Mouse (Mus musculus) MEL (cell line): Measurements from ENCODE around the gene Pik3cg. TPM values are rescaled to one million over a fixed set of nuclear protein-coding genes. Genes with fewer than 3 reads are reported as not detected.

ENCODE experiments used
- DNase-seq: peaks from one replicate; pipeline ENCODE4 v3.0.0; 2011; ENCODE audit warnings: low read depth, low spot score
- H3K27ac ChIP-seq: 2 replicates; pipeline ENCODE4 v1.5.1; 2012; ENCODE audit warnings: low read depth, mild to moderate bottlenecking, control low read depth, low read length, moderate library complexity; ENCODE audit not compliant: control insufficient read depth
- H3K27me3 ChIP-seq, 2 experiments: fragments of 150-350 bp in 1 of 2; sonication (generic) in 1 of 2; 2 replicates each; pipeline ENCODE4 v1.6.1; 2012; ENCODE audit warnings: low read length in 2 of 2, mild to moderate bottlenecking in 2 of 2, improper control_type of control experiment in 1 of 2, moderate library complexity in 1 of 2; ENCODE audit not compliant: insufficient read depth in 2 of 2, control insufficient read depth in 1 of 2
- H3K36me3 ChIP-seq, 2 experiments: 2 replicates each; pipeline ENCODE4 v1.6.1; 2012 to 2014; ENCODE audit warnings: low read length in 2 of 2, improper control_type of control experiment in 1 of 2, inconsistent platforms in 1 of 2, mild to moderate bottlenecking in 1 of 2; ENCODE audit not compliant: insufficient read depth in 2 of 2, control insufficient read depth in 1 of 2
- H3K4me1 ChIP-seq, 2 experiments: fragments of 150-350 bp in 1 of 2; sonication (generic) in 1 of 2; 2 replicates each; pipeline ENCODE4 v1.6.1; 2012; ENCODE audit warnings: low read length in 2 of 2, improper control_type of control experiment in 1 of 2, mild to moderate bottlenecking in 1 of 2; ENCODE audit not compliant: insufficient read depth in 2 of 2, control insufficient read depth in 1 of 2
- H3K4me3 ChIP-seq, 2 experiments: fragments of 150-350 bp in 1 of 2; sonication (generic) in 1 of 2; 2 replicates each; pipeline ENCODE4 v1.5.1; 2012; ENCODE audit warnings: low read depth in 2 of 2, low read length in 2 of 2, mild to moderate bottlenecking in 2 of 2, moderate library complexity in 2 of 2, control low read depth in 1 of 2, improper control_type of control experiment in 1 of 2; ENCODE audit not compliant: control insufficient read depth in 1 of 2, insufficient read depth in 1 of 2
- H3K79me2 ChIP-seq: 2 replicates; pipeline ENCODE4 v1.6.1; 2012; ENCODE audit warnings: mild to moderate bottlenecking, low read length, moderate library complexity; ENCODE audit not compliant: control insufficient read depth, poor library complexity, insufficient read depth
- H3K9ac ChIP-seq: 2 replicates; pipeline ENCODE4 v1.6.1; 2012; ENCODE audit warnings: low read depth, mild to moderate bottlenecking, control low read depth, low read length, moderate library complexity; ENCODE audit not compliant: control insufficient read depth, poor library complexity, severe bottlenecking
- H3K9me3 ChIP-seq: fragments of 150-350 bp; sonication (generic); replicated peaks from 2 replicates; pipeline ENCODE4 v1.6.1; 2012; ENCODE audit warnings: mild to moderate bottlenecking, low read length, improper control_type of control experiment, moderate library complexity; ENCODE audit not compliant: insufficient read depth
- CHD1 ChIP-seq: IDR thresholded peaks from 2 replicates; pipeline ENCODE4 v1.6.1; 2012; ENCODE audit warnings: low read depth, mild to moderate bottlenecking, inconsistent platforms, low read length, improper control_type of control experiment
- CHD2 ChIP-seq: IDR thresholded peaks from 2 replicates; pipeline ENCODE4 v1.6.1; 2011; ENCODE audit warnings: low read length, improper control_type of control experiment
- CTCF ChIP-seq, 3 experiments: IDR thresholded peaks in 2 of 3; conservative IDR thresholded peaks in 1 of 3; 2 replicates each; pipeline ENCODE4 v1.5.1; 2011 to 2012; ENCODE audit warnings: low read length in 3 of 3, low read depth in 2 of 3, mild to moderate bottlenecking in 2 of 3, improper control_type of control experiment in 1 of 3, inconsistent platforms in 1 of 3, mixed read lengths in 1 of 3, moderate library complexity in 1 of 3; ENCODE audit not compliant: control insufficient read depth in 1 of 3, insufficient read depth in 1 of 3, poor library complexity in 1 of 3, severe bottlenecking in 1 of 3
- E2F4 ChIP-seq: IDR thresholded peaks from 2 replicates; pipeline ENCODE4 v1.6.1; 2011; ENCODE audit warnings: low read depth, low read length, improper control_type of control experiment, borderline replicate concordance
- GABPA ChIP-seq: IDR thresholded peaks from 2 replicates; pipeline ENCODE4 v1.6.1; 2012; ENCODE audit warnings: low read depth, mild to moderate bottlenecking, inconsistent platforms, low read length, improper control_type of control experiment, moderate library complexity
- HCFC1 ChIP-seq: IDR thresholded peaks from 2 replicates; pipeline ENCODE4 v1.6.1; 2012; ENCODE audit warnings: low read depth, mild to moderate bottlenecking, inconsistent platforms, low read length, improper control_type of control experiment, moderate library complexity
- KAT2A ChIP-seq: conservative IDR thresholded peaks from 2 replicates; pipeline ENCODE4 v1.6.1; 2012; ENCODE audit warnings: low read depth, low read length, improper control_type of control experiment, inconsistent platforms
- MAFK ChIP-seq: IDR thresholded peaks from 2 replicates; pipeline ENCODE4 v1.6.1; 2011; ENCODE audit warnings: low read depth, mild to moderate bottlenecking, low read length, improper control_type of control experiment, borderline replicate concordance
- MAX ChIP-seq: IDR thresholded peaks from 2 replicates; pipeline ENCODE4 v1.6.1; 2011; ENCODE audit warnings: low read length, improper control_type of control experiment
- MXI1 ChIP-seq: IDR thresholded peaks from 2 replicates; pipeline ENCODE4 v1.6.1; 2011; ENCODE audit warnings: mild to moderate bottlenecking, low read depth, low read length, improper control_type of control experiment
- MYB ChIP-seq: IDR thresholded peaks from 2 replicates; pipeline ENCODE4 v1.6.1; 2011; ENCODE audit warnings: mild to moderate bottlenecking, low read depth, low read length, improper control_type of control experiment
- POLR2AphosphoS2 ChIP-seq: IDR thresholded peaks from 2 replicates; pipeline ENCODE4 v1.6.1; 2011; ENCODE audit warnings: low read length, improper control_type of control experiment
- RAD21 ChIP-seq: IDR thresholded peaks from 2 replicates; pipeline ENCODE4 v1.6.1; 2011; ENCODE audit warnings: mild to moderate bottlenecking, low read depth, low read length, improper control_type of control experiment
- TAL1 ChIP-seq: IDR thresholded peaks from 2 replicates; pipeline ENCODE4 v1.6.1; 2012; ENCODE audit warnings: mild to moderate bottlenecking, inconsistent platforms, low read length, moderate library complexity, mixed read lengths
- TCF12 ChIP-seq: IDR thresholded peaks from 2 replicates; pipeline ENCODE4 v1.6.1; 2014; ENCODE audit warnings: low read depth, mild to moderate bottlenecking, inconsistent platforms, low read length, improper control_type of control experiment, moderate library complexity
- UBTF ChIP-seq: IDR thresholded peaks from 2 replicates; pipeline ENCODE4 v1.6.1; 2012; ENCODE audit warnings: low read depth, mild to moderate bottlenecking, inconsistent platforms, low read length, improper control_type of control experiment, moderate library complexity, borderline replicate concordance; ENCODE audit not compliant: insufficient read depth
- USF2 ChIP-seq, 2 experiments: IDR thresholded peaks; 2 replicates each; pipeline ENCODE4 v1.6.1; 2011 to 2012; ENCODE audit warnings: improper control_type of control experiment in 2 of 2, low read length in 2 of 2, borderline replicate concordance in 1 of 2, inconsistent platforms in 1 of 2, low read depth in 1 of 2, mild to moderate bottlenecking in 1 of 2; ENCODE audit not compliant: insufficient read depth in 1 of 2
- ZC3H11A ChIP-seq: IDR thresholded peaks from 2 replicates; pipeline ENCODE4 v1.6.1; 2012; ENCODE audit warnings: low read depth, mild to moderate bottlenecking, inconsistent platforms, low read length, improper control_type of control experiment
- ZNF384 ChIP-seq: IDR thresholded peaks from 2 replicates; pipeline ENCODE4 v1.6.1; 2012; ENCODE audit warnings: low read depth, mild to moderate bottlenecking, inconsistent platforms, low read length, improper control_type of control experiment
- polyA plus RNA-seq, 2 experiments: library from polyadenylated mRNA; stranded (reverse) in 1 of 2; unstranded in 1 of 2; fragments of >175 nt in 1 of 2; fragments of >200 nt in 1 of 2; gene quantifications; 2 replicates each; pipeline versions ENCODE4 v1.2.1 to v1.2.4; 2012; ENCODE audit warnings: low replicate concordance in 2 of 2, low read depth in 1 of 2; ENCODE audit not compliant: insufficient read length in 2 of 2, insufficient read depth in 1 of 2, missing spikeins in 1 of 2
- total RNA-seq: library from RNA; depleted of rRNA; stranded (reverse); fragments of 300-350 nt; gene quantifications from 2 replicates; pipeline ENCODE4 v1.2.3, GENCODE M21; 2012

Gene Pik3cg
- total and polyA plus RNA-seq, 3 experiments: 4.9 to 8.5 TPM; not detected in 1

DNA sequence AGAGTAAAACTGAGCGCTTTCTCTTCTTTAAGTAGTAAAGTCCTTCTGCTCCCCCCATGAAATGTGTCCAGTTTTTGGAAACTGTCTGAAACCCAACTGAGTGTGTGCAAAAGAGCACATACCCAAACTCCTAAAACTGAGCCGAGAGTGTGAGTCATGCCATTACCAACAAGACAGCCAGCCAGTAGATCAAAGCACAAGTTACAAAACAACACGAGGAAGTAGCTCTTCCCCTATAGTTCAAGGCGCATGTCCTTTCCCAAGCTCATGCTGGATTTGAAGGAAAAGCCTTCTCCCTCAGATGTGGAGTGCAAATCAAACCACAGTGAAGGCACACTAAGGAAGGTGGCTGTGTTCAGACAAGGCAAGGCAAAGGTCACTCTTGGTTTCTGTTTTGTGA is 17.5 kb downstream of the Pik3cg start:
- H3K36me3 ChIP-seq: peaks cover 0 to 7% of the 10 kb centered on the region in 2 experiments; a peak in 2 of 4 replicates
- H3K4me3 ChIP-seq: no peak overlapping the region
- H3K27me3 ChIP-seq: no peaks in the 10 kb centered on the region
- H3K9ac ChIP-seq: no peak overlapping the region
- no peak for TF ChIP-seq HCFC1
- TF ChIP-seq, all 39 proteins: peak for 0
- DNase-seq: no peak
- Histone ChIP-seq H3K4me1 (peaks cover 4 to 6% of the 10 kb centered on the region in 2 experiments), H3K79me2 (no peaks in the 10 kb centered on the region), H3K9me3 (no peaks in the 10 kb centered on the region), H3K27ac (no peak overlapping the region)

DNA sequence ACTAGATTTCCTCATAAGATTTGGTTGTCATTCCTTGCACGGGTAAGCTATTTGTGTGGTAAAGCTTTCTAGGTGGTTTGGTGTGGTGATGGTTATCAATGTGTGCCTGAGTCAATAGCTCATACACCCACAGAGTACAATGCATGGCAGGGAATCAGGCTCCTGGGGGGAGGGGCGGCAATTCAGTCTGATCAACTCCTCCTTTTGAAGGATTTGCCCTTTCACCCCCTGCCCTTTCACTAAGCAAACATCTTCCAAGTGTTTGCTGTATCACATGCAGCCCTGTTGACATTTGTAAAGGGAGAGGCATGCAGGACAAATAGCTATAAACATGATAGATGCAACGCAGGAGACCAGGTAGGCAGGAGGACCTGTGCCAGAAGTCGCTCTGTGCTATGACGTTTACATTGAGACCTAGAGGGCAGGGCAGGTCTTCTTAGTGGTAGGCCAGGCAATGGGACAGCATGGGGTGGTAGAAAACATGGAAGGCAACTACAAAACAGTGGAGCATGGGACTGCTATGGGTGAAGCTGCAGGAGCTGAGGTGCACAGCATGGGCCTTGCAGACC is 20.7 kb downstream of the Pik3cg start:
- Histone ChIP-seq H3K27me3 (no peaks in the 10 kb centered on the region), H3K27ac (no peak overlapping the region), H3K36me3 (peaks cover 0 to 7% of the 10 kb centered on the region in 2 experiments; a peak in 2 of 4 replicates), H3K79me2 (no peaks in the 10 kb centered on the region), H3K9me3 (no peaks in the 10 kb centered on the region), H3K4me3 (no peak overlapping the region), H3K4me1 (peaks cover 4 to 6% of the 10 kb centered on the region in 2 experiments), H3K9ac (no peak overlapping the region)
- TF ChIP-seq CHD1: no peak
- no peak for TF ChIP-seq CHD2
- TF ChIP-seq ZC3H11A: no peak
- TF ChIP-seq TCF12: no peak
- no peak for TF ChIP-seq MYB
- TF ChIP-seq RAD21: no peak
- no peak for TF ChIP-seq MAX
- no peak for TF ChIP-seq MAFK
- no peak for TF ChIP-seq POLR2AphosphoS2
- no peak for TF ChIP-seq ZNF384
- no peak for TF ChIP-seq CTCF (IDR thresholded peaks at IDR 0.05 in 2 of 3, conservative IDR thresholded peaks at IDR 0.05 in 1 of 3; ENCODE audit: control insufficient read depth in 1 of 3, insufficient read depth in 1 of 3, low read depth in 2 of 3, low read length in 3 of 3, poor library complexity in 1 of 3, severe bottlenecking in 1 of 3)
- TF ChIP-seq TAL1: no peak
- no peak for TF ChIP-seq GABPA
- no peak for TF ChIP-seq E2F4
- TF ChIP-seq UBTF: no peak
- no peak for TF ChIP-seq USF2 (IDR thresholded peaks at IDR 0.05; ENCODE audit: borderline replicate concordance in 1 of 2, insufficient read depth in 1 of 2, low read depth in 1 of 2, low read length in 2 of 2)
- TF ChIP-seq KAT2A: no peak
- TF ChIP-seq MXI1: no peak
- no peak for DNase-seq
